Mouse (Mus musculus) induced T-regulatory cell, adult 2 months (primary cell): ENCODE measurements around the gene Csf2.

Experiments
- DNase-seq: peaks from one replicate; pipeline ENCODE4 v3.0.0-alpha.2; 2012; ENCODE audit warnings: low read depth

Gene Csf2

DNA sequence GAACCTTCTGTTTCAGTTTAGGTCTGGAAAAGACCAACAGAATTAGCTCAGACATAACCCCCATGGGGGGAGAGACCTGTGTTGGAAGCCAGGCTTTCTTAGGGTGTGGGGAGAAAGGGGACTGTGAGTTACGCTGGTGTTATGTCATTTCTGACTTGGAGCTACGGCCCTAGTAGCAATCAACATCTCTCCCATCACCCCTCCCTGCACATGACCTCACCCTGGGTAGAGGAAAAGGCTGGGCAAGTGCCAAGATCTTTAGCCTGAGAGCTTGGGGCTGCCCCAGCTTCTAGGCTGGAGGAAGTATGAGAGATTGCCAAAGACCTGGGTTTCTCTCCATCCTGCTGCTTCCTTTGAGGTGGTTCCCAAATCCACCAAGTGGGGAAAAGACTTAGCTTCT lies 12.5 kb downstream of the Csf2 start:
- peak; percentile 44 for DNase-seq

DNA sequence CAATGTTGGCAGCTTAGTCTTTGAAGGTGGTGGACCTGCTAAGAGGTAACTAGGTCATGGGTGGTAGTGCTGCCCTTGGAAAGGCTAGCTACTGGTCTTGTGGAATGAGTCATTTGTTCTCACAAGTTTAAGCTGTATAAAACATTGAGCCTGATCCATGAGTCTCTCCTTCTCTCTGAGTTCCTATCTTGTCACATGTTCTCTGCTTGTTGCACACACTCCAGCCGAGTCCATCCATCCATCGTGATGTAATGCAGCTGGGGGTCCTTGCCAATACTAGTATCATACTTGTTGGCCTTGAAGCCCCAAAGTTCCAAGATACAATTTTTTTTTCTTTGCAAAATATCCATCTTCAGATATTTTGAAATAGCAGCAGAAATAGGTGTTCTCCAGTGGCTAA lies 22.0 kb downstream of the Csf2 start:
- DNase-seq = no peak

DNA sequence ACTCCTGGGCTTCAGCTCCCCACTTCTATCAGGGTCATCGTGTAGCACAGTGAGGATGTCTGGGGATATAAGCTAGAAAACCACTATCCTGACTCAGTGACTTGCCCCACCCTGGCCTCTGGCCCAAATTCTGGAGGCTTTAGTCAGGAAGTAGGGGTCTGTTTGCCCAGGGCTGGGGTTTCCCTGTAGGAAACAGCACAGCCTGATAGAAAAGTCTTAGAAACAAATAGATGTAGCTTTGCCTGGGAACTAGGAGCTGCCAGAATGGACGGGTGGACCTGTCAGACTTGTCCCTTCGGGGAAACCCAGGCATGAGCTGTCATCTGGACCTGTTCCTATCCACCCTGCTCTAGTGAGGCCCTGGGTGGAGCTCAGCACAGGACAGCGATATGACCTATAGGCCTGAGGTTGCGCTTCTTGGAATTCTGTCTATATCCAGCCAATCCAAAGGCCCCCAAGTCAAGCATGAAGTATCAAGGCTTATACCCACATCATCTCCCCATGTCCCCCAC lies 24.9 kb downstream of the Csf2 start:
- no peak for DNase-seq

DNA sequence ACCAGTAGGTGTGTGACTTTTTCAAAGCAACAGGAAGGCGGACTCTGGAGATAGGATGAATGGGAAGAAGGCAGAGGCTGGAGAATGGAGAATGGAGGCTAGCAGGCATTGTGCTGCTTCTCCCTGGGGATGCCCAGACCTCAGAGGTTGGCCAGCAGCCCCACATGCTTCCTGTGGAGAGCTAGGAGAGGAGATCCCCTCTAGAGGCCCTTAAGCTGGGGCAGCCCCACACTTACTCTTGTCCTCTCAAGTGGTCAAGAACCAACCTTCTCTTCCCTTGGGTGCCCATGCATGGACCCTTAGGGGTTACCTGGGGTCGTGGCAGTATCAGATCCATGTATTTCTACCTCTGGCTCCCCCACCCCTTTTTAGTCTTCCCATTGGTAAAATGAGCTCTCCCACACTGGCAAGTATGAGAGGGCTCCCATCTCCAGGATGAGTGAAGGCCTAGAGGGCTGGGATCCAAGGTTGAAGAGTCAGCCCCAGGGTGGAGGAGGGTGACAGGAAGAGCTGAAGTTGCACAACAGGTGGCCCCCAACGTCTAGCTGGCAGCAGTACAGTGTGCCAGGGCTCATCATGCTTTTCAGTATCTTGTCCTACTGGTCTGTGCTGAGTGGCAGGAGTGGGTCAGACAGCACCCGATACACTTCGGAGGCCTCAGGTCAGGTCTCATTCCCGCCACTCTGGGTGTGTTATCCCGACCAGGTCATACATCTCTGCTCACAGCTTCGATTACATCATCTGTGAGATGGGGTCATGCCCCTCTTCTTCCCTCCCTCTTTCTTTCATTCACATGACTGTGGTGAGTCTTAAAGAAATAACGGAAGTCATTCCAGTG lies 25.6 kb downstream of the Csf2 start:
- DNase-seq = no peak

DNA sequence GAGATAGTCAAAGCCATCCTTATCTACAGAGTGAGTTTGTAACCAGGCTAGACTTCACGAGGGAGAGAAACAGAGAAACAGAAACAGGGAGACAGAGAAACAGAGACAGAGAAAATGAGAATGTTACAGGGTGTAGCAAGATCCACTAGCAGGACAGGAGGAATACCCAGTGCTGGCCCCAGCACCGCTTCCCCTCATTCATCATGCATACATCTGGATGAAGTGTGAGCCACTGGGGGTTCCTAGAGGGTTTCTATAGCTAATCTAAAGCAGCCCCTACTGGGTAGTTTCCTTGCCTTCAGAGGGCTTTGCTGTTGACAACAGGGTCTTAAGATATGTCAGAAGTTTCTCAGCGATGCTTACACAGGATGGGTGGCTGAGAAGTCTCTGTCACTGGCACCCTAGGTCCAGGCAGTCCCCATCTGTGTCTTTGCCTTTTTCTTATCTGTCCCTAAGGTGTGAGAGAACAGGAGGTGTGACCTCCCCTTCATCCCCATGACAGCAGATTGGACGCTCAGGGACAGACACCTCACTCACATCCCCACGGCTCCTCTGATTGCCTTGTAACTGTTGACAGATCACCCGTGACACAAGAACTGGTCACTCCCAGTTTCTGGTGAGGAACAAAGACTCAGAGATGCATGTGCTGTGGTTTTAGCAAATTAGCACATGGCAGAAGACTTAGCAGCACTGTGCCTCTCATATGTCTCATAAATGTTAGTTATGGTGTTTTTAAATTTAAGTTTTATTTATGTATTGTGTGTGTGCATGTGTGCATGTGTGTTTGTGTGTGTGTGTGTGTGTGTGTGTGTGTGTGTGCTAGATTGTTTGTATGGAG lies 29.3 kb downstream of the Csf2 start:
- no peak for DNase-seq

DNA sequence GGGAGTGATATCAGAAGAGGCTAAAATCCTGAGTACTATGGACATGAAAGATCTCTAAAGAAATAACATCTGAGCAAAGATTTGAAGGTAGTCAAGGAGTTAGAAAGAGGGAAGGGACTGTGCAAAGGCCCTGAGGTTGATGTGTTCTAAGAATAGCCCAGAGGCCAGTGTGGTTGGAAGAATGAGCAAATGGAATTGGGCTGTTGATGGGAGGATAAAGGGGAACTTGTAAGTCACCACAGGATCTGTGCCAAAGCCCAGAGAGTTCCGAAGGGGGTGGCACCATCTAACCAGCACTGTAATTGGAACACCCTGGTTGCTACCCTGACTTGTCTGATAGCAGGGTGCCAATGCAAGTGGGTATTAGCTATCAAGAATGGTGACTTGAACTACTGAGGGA lies 30.3 kb downstream of the Csf2 start:
- no peak for DNase-seq

DNA sequence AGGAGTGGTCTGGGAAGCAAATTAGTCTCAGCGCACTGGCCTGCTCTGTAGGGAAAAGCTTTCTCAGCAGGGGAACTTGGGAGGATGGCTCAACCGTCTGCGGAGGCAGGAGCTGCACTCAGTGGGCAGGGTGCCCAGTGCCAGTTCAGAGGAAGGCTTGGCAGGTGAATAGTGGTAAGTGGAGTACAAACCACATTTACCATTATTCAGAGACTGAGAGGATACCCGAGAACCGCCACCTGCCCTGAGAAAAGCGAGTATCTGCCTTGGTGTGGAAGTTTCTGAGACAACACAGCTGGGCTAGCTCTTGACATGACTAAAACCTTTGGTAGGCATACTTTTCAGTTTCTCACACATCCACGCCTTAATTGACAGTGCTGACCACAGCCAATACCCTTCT lies 32.1 kb downstream of the Csf2 start:
- no peak for DNase-seq

DNA sequence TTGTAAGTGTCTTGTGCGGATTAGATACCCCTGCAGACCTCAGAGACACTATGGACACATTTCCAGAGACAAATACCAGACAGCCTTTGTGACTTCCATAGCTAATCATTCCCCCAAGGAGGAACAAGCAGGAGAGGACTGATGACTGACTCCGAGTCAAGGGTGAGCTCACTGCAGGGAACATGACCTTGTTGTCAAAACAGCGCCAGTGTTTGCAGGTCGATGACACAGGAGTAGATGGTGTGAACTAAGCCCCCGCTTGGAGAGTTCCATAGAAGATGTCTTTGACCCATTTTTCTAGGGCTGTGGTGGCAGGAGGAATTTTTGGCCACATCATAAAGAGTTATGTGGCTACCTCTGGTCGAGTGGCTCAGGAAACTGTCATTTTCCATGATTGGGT lies 33.4 kb downstream of the Csf2 start:
- DNase-seq = no peak

DNA sequence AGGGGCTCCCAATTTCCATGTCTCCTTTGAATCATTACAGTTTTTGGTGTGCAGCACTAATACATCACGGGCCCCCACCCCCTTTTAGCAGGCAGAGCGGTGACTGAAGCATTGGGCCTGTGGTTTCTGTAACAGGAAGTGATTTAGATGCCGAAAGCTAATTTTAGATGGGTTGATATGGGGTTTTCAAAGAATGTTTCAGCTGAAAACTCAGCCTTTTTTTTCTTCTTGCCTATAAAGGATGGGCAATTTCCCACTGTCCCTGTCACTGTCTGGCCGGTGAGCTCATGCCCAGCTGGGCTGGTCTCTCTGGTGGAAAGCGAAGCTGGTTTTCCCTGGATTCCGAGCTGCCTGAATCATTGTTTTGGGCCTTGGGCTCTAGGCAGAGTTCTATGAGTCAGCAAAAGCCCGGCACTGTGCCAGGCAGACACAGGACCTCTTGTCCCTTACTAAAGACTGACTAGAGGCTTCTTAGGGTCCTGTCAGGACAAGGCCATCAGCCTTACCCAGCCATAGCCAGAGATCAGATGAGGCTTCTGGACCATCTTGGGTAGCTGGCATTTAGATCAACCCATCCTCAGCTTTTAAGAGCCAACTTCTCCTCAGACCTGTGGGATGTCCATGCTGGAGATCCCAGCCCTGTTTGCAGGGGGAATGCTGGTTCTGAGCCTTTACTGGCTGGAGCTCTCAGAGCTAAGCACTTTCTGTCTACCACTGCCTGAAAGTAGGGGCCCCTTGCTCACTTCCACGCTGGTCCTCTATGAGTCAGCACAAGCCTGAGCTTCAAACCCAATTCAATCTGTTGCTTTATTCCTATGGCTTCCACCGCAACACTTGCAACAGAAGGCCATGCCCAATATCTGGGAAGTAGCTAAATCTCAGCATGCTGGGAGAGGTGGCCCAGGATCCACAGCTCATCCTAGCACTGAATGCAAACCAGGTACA lies 34.7 kb downstream of the Csf2 start:
- peak; percentile 70 for DNase-seq

DNA sequence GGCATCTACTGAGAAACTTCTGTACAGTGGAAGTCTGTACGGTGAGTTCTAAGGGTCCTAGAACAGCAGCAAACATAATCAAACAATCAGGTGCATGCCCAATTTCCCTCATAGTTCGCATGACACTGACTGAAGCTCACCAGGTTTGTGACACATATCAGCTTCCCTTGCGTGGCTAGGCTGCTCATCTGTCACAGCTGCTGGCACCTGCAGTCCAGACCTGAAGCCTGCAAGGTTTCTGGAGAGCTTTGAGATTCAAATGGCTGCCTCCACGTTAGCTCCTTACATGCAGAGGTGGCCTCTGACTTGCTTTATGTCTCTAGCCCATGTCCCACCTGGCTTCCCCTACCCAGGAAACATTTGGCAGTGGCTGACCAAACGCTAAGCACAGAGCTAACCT lies 35.8 kb downstream of the Csf2 start:
- DNase-seq = peak; percentile 15

DNA sequence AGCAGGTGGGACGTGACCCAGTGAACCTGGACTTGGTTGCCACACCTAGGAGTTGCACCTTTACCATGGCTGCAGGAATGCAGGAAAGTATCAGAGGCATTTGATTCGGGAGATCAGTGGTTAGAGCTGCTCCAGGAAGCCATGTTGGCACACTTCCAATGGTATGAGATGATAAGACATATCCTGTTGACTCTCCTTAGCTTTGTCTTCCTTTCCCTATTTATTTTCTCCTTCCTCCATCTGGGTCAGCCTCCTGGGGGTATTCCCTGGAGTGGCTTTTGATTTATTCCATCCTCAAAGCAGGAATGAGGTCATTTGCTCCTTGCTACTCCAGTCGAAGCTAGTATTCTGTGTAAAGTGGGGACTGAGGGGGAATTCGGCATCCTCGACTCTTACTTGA lies 42.5 kb downstream of the Csf2 start:
- no peak for DNase-seq

DNA sequence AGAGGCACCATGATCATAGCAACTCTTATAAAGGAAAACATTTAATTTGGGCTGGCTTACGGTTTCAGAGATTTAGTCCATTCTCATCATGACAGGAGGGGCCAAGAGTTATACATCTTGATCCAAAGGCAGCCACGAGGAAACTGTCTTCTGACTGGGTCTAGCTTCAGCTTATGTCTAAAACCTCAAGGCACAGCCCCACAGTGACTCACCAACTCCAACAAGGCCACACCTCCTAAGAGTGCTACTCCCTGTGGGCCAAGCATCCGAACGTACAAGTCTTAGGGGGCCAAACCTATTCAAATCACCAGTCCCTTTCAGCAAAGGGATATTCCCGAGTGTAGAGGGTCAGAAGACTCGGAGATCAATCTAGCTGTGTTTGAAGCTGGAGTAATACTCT lies 44.1 kb downstream of the Csf2 start:
- DNase-seq = no peak

DNA sequence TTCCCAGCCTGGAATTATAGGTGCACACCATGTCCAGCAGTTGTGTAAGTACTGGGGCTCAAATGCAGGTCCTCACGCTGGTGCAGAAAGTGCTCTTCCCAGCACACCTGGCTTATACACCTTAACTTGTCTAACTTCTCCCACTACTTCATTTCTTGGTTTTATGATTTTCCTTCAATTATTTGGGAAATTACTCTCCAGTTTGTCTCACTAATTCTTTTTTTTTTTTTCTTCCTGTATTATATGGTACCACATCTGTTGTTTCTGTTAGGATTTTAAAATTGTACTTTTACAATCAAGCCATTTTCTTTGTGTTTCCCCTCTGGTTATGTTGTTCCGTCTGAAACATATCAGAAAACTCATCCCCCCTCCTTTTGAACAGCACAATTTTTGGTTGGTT lies 44.7 kb downstream of the Csf2 start:
- no peak for DNase-seq

DNA sequence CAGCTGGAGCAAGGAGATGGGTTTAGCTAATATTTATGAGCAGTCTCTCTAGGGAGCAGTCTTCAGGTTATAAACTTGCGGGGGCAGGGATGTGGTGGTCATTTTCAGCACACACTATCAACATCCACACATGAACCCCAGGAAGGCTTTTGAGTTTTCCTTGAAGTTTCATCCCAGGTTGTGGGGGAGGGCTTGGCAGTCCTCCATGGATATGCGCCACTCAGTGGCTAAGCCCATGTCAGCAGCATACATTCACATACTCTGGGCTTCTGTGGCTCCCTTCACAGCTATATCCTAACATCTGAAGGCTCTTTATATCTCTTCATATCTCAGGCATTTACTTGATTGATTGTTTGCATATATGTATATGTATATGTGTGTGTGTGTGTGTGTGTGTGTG lies 46.3 kb downstream of the Csf2 start:
- no peak for DNase-seq

DNA sequence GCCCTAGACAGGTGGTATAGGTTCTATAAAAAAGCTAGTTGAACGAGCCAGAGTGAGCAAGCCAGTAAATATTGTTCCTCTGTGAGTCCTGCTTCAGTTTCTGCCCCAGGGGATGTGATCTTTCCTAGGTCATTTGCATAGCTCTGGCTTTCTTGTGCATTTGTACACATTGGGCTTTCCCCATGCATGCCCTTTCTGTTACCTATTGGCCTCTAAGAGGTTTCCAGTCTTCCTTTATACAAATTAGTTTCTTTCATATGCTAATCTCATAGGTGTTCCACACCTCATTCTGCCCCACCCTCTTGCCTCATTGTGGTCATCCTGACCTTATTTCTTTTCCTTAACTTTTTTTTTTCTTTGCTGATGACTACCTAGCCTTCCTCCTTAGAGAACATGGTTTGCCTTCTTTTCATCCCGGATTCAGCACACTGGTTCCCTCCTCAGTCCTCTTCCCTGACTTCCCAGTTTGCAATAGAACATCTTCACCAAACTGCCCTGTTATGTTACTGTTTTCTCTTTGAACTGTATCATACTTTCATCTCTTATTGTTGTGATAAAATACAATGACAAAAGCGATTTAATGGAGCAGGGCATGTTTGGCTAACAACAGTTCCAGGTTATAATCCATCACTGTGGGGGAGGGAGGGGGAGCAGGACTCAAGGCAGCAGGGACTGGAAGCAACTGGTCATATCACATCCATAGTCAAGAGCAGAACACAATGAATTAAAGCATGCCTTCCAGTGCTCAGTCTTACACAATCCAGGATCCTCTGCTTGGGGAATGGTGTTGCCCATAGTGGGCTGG lies 47.4 kb downstream of the Csf2 start:
- DNase-seq = peak; percentile 32

DNA sequence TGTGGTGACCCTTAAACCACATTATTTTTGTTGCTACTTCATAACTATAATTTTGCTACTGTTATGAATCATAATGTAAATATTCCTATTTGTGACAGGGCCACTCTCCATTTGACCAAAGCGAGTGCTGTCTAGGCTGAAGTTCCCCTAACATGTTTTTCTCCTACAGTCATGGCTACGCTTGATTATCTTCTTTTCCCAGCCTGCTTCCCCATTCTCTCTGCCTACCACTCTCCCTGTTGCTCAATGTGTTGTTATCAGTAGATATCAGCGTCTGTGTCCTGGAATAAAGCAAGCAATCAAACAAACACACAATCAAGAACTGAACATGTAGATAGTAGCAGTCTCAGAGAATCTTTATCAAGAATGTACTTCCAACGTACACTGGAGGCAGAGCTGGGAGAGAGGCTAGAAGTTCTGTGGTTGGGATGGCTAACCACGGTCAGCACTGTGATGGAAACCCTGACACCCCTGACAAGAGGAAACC lies 48.1 kb downstream of the Csf2 start:
- DNase-seq = no peak
